Mouse (Mus musculus) induced T-regulatory cell, adult 2 months (primary cell): ENCODE measurements around the gene Fry.
A peak's percentile ranks its signal among the peaks of the same experiment; 100 is the strongest.

Source experiments
- DNase-seq: peaks from one replicate; pipeline ENCODE4 v3.0.0-alpha.2; 2012; ENCODE audit warnings: low read depth

Fry gene

DNA sequence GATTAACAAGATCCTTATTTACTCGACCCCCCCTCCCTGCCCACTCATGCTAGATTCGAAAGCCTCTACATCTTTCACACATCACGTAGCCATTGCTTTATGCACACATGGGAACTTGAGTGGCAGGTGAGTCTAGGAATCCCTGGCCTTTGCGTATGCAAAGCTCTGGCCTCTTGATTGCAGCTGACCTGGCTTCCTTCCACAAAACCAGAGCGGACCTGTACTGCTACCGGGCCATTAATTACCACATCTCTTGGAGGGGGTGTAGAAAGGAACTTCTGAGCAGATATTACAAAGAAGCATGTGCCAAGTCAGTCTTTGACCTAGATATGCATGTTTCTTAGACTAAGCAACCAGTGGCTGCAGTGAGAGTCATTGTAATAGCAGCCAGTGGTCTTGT, 55.4 kb downstream of the Fry start:
- DNase-seq = no peak

DNA sequence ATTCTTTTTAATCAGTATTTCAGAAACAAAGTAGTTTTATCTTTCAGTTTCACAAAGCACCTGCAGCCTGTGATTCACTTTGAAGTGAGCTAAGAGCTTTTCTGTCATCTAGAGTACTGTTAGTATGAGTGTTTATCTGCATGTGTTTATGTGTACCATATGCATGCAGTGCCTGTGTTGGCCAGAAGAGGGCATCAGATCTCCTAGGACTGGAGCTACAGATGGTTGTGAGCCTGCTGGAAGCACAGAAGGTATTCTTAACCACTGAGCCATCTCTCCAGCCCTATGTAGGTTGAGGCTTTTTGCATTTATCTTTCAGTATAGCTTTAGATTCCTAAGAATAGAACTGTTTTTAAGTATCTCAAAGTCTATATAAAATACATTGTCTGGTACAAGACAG, 56.5 kb downstream of the Fry start:
- no peak for DNase-seq

DNA sequence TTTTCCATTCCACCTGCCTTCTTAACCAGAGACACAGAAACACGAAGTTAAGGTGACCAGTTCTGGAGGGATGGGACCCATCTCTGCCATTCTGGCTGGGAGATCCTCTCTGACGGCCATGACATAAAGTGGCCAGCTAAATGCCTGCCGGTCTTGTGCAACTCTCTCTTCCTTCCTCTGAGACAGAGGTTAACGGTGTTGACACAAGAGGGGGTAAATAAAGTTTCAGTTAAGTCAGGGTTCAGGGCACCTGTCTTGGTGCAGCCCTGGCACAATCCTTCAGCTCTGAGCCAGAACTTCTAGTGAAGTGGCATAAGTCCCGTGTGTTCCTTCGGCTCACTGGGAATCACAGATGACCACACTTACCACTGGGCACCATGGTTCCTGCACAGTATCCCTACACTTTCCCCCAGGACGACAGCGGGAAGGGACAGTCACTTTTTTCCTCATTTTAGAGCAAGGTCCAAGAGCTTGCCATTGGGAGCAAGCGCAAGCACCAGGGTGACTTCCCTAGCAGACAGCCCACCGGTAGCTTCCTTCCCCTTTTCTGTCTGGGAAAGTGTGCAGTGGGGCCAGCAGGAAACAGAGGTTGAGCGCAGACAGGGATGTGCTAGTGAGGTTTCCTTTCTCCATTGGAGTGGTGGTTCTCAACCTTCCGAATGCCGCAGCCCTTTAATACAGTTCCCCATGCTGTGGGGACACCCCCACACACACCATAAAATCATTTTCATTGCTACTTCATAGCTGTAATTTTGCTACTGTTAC, 58.0 kb downstream of the Fry start:
- DNase-seq = no peak

DNA sequence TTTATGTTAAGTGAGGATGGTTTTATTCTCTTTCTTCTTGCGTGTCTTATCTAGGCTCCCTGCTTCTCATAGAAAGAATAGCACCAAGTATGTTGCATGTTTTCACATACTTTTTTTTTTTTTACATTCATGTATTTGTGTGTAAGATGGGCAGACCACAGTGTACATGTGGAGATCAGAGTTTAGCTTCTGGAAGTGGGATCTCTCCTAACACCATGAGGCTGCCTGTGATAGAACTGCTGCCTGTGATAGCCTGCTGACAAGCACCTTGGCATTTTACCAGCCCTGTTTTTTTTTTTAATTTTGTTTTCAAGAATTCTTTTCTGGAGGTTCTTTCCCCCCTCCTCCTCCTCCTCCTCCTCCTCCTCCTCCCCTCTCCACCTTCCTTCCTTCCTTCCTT, 59.3 kb downstream of the Fry start:
- DNase-seq = no peak

- DNase-seq = no peak
Observed at GRCm38 (mm10) chr5:150178194-150178801, 59.9 kb downstream of the Fry start.

DNA sequence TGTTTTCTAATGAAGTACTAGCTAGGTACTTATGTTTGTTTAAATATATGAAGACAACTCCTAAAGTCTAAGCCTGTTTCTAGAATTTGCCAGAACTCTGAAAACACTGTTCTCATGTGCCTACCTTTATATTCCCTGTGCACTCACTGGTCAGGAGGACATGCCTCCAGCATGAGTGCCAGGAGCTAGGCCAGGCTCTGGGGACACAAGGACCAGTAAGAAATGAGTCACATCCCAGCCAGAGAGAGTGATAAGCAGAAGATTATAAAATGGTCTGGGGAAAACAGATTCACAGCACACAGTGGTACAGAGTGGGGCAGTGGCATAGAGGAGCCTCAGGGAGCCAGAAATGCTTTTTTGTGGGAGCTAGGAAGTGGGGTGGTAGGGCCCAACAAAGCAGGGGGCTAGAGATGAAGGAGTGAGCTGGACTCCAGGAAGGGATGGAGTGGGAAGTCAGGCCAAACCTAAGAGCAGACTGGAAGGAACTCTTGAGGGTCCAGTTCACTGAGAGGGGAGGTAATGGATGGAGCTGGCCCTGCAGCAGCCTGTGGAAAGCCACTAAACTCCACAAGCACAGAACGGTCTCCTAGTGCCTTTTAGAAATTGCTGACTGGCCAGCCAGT, 62.7 kb downstream of the Fry start:
- no peak for DNase-seq

GRCm38 (mm10) chr5:150184959-150185358, 66.5 kb downstream of the Fry start:
- DNase-seq = no peak

GRCm38 (mm10) chr5:150186121-150186520, 67.7 kb downstream of the Fry start:
- no peak for DNase-seq

GRCm38 (mm10) chr5:150186676-150187075, 68.2 kb downstream of the Fry start:
- DNase-seq = no peak

DNA sequence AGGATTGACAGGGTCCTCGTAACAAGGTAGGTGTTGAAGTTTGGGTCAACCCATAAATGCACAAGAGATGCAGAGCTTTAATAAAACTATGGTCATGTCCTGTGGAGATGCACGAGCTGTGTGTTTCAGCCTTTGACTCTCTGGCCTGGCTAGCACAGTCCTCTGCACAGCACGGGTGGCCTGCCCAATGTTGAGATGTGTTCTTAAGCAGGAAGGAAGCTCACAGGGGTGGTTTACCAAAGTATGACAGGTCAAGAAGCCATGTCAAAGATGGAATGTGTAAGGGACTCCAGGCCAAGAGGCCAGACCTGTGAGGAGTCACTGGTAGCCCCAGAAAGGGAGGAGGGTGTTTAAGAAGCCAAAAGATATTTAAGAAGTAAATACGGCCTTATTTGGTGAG, 69.6 kb downstream of the Fry start:
- DNase-seq = no peak

DNA sequence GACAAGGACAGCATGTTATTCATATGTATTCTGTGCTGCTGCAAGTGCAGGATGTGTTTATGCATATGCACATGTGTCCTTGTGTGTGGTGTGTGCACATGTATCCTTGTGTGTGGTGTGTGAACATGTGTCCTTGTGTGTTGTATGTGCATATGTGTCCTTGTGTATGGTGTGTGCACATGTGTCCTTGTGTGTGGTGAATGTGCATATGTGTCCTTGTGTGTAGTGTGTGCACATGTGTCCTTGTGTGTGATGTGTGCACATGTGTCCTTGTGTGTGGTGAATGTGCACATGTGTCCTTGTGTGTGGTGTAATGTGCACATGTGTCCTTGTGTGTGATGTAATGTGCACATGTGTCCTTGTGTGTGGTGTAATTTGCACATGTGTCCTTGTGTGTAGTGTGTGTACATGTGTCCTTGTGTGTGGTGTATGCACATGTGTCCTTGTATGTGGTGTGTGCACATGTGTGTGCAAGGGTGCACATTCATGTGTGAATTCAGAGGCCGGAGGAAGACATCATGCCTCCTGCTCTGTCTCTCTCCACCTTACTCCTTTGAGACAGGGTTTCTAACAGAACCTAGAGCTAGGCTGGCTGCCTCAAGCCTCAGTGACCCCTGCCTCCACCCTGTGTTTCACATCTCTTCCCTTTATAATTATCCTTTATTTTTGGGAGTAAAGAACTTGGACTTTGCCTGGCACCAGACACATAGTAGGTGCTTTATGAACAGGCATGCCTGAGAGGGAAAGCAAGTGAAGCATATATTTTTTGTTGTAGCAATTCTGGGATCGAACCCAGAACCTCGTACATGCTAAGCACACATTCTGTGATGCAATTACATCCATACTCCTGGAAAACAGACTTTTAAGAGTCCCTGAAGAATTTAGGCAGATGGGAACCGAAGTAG, 72.3 kb downstream of the Fry start:
- no peak for DNase-seq

- DNase-seq = peak; percentile 65
Observed at GRCm38 (mm10) chr5:150195514-150196210, 77.2 kb downstream of the Fry start.

GRCm38 (mm10) chr5:150196211-150196585, 77.8 kb downstream of the Fry start:
- peak; percentile 48 for DNase-seq

- no peak for DNase-seq
Observed at GRCm38 (mm10) chr5:150196881-150197311, 78.5 kb downstream of the Fry start.

- DNase-seq = no peak
Observed at GRCm38 (mm10) chr5:150206749-150207148, 88.3 kb downstream of the Fry start.

DNA sequence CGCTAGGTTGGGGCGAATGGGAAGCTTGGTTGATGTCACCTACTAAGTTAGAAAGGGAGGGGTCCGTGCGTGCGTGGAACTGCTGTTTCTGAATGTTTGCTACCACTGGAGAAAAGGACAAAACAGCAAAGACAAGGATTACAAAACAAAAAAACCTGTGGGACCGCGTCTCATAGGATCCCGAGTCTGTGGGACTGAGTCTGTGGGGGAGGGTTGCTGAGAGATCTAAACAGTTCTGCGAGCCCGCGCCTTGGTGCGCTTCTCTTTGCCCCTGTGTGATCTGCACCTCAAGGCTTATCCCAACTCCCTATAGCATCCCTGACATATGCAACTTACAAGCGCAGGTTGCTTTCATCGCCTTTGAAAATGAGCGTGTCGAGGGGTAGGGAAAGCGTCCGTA, 89.2 kb downstream of the Fry start:
- no peak for DNase-seq

GRCm38 (mm10) chr5:150208009-150208408, 89.6 kb downstream of the Fry start:
- no peak for DNase-seq

GRCm38 (mm10) chr5:150214081-150214480, 95.6 kb downstream of the Fry start:
- DNase-seq = no peak

- no peak for DNase-seq
Observed at GRCm38 (mm10) chr5:150216066-150216465, 97.6 kb downstream of the Fry start.

DNA sequence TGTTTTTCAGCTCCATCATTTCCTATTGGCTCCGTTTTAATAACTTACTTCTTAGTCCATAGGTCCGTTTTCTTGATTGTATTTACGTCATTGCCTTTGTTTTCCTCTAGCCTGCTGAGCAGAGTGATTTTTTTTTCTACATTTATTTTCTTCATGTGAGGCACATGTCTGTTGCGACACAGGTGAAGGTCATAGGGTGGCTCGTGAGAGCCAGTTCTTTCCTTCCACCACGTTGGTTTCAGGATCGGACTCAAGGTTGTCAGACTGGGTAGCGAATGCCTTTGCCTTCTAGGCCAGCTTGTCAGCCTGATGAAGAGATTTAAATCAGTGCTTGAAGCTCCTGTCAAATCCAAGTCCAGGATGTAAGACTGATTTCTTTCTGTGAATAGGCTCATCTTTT, 101.0 kb downstream of the Fry start:
- DNase-seq = no peak

GRCm38 (mm10) chr5:150220333-150220732, 101.9 kb downstream of the Fry start:
- DNase-seq = peak; percentile 62

DNA sequence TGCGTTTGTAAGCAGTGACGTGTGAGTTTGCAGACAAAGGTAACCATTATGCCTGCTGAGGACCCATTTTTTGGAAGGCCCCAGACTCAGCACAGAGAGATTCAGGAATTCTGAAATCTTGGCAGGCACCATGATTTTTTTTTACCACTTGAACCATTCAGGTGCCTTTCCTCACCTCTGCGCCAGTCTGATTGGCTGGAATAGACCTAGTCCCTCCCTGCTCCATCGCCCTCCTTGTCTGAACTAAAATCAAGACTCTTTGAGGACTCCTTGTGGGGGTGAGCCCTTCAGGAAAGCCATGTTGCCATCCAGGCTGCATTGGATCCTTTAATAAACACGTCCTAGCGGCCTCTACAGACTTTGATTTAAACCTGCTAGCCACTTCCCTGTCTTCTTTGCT, 103.4 kb downstream of the Fry start:
- DNase-seq = no peak
